Mouse (Mus musculus): ENCODE data around the gene Igfbp5.

Gene Igfbp5

DNA sequence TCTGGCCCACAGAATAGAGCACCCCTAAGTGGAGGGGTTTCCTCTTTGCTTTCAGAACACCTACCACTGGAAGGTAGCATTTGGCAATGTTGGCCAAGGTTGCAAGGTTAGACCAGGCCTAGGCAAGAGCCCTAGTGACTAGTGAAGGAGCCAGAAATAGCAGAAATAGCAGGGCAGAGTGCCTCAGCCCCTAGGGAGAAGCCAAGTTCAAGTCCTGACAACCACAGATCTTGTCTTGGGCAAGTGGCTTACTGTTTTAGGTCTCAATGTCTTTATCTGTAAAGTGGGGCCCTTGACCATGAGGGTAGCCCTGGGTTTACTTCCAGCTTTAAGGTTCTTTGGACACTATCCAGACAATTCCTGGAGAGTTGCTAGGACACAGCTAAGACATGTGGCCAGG, 5.4 kb downstream of the Igfbp5 start:
- DNase-seq (ENCODE audit: low spot score), result no peak

GRCm38 (mm10) chr1:72868429-72869215, 6.1 kb downstream of the Igfbp5 start:
- DNase-seq (ENCODE audit: low spot score), result no peak

GRCm38 (mm10) chr1:72867346-72867745, 7.3 kb downstream of the Igfbp5 start:
- DNase-seq (ENCODE audit: low spot score), result no peak

DNA sequence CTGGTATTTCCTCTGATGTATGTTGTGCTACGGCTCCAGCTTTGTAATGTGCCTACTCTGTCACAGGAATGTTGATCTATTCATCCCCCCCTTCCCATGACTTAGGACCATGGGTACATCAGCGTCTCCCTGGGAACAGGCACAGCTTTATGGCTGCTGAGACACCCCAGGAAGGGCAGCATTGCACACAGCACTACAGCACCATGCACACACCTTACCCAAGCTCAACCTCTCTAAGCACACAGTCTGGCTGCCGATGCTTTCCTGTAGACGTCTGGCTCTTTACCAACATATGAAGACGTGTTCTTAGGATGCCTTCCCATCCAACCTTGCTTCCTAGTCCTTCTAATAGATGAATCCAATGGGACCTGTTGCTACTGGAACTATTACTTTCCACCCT, 8.3 kb downstream of the Igfbp5 start:
- no peak for DNase-seq (ENCODE audit: low spot score)

GRCm38 (mm10) chr1:72865900-72866299, 8.8 kb downstream of the Igfbp5 start:
- DNase-seq (ENCODE audit: low spot score), result peak; percentile 66

GRCm38 (mm10) chr1:72864272-72864671, 10.4 kb downstream of the Igfbp5 start:
- no peak for DNase-seq (ENCODE audit: low spot score)

DNA sequence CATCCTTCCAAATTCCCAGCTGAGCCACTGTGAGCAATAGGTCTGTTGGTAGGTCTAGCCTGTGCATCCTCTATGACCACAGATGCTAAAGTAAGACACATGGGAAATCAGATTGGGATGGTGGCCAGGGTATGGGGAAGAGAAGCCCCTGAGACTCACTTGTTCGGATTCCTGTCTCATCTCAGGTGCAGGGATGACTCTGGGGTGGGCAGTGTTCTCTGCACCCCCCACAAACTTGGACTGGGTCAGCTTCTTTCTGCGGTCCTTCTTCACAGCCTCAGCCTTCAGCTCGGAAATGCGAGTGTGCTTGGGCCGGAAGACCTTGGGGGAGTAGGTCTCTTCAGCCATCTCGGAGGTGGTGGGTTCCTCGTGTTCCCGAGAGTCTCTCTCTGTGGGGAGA, 11.0 kb downstream of the Igfbp5 start:
- DNase-seq (ENCODE audit: low spot score), result no peak

DNA sequence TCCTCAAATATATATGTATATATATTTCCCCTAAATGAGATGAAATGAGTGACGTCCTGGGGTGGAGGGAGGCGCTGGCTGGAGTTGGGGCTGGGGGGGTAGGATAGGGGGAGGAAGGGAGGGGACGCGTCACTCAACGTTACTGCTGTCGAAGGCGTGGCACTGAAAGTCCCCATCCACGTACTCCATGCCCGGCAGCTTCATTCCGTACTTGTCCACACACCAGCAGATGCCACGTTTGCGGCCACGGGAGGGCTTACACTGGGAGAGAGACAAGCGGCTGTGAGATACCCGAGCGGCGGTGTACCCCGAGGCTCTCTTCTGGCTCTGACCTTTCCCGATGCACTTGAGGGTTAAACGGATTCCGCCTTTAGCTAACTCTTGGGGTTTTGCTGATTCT, 12.4 kb downstream of the Igfbp5 start:
- no peak for DNase-seq (ENCODE audit: low spot score)

- no peak for DNase-seq (ENCODE audit: low spot score)
Observed at GRCm38 (mm10) chr1:72861702-72862101, 13.0 kb downstream of the Igfbp5 start.

DNA sequence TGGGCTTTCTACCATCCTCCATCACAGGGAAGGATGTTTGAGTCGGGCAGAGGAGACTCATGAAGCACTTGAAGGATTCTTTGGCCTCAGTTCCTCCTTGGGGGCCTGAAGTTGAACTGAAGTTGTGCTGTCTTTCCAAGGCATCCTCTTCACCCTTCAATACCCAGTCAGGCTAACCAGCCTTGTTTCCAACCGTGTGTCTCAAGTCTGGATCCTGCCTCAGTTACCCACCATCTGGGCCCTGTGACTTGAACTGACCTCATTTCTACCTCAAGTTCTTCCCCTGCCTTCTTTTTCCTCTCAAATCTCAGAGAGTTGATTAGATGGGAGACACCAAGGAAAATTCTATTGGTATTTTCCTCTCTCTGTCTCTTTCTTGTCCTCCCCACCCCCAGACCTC, 14.2 kb downstream of the Igfbp5 start:
- DNase-seq (ENCODE audit: low spot score), result no peak

DNA sequence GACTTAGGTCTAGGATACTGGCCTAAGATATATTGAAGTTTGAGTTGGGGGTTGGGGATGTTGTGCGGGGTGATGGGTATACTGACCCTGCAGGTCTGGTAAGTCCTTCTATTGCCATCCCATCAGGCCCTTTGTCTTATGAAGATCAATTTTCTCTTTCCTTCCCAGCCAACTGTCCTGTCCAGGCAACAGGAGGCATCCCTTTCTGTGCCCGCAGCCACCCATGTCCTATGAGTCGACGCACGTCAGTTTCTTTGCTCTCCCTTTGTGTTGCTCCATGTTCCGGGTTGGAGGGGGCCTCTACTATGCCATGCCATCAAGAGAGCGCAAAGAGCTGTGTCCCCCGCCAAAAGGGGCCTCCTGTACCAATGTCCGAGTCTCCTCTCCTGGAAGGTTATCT, 14.7 kb downstream of the Igfbp5 start:
- no peak for DNase-seq (ENCODE audit: low spot score)

- DNase-seq (ENCODE audit: low spot score), result no peak
Observed at GRCm38 (mm10) chr1:72858874-72859273, 15.8 kb downstream of the Igfbp5 start.

DNA sequence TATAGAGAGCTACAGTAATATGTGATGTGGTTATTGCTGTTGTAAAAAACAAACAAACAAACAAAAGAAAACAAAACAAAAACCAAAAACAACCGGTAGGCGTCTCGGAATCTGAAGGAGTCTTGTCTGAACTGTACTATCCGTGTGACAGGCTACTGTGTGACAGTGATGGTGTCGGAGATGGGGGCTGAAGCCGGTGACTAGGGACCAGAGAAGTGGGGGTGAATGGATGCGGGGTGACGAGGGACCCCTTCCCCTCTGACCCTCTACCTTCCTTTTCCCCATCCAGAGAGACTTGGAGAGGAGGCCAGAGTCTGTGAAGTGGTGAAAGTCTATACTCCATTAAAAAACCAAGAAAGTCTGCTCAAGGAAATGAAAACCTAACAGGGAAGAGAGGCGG, 16.4 kb downstream of the Igfbp5 start:
- no peak for DNase-seq (ENCODE audit: low spot score)

DNA sequence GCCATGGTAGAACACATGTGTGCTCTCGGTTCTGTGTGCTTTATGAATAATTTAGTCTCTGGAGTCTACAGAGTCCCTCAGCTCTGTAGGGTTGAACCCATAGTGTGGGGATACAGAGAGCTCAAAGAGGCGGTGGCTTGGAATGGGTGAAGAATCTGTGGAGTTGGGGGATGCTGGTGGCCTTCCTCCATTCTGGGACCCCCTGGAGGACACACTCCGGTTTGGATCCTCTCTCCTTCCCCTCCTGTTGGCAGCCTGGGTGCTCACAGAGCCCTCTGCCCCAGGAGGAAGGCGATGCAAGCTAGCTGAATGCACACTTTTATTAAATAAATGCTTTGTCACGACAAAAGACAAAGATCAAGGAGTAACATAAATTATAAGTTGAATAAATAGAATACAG, 17.1 kb downstream of the Igfbp5 start:
- DNase-seq (ENCODE audit: low spot score), result no peak

DNA sequence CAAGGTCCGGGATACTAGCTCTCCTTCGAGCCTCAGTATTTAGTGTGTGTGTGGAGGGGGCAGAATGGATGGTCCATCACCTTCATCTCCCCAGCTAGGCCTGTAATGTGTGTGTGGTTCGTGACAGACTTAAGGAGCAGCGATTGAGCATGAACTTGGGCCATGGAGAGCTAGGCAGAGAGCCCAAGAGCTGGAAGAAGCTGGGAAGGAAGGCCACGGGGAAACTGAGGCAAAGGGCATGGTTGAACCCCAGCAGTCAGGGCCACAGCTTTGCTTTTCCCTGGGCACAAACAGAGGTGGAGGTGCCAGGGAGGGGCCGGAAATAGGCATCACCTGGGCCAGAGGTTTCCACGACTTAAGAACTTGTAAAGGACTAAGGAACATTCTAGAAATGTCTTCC, 17.5 kb downstream of the Igfbp5 start:
- no peak for DNase-seq (ENCODE audit: low spot score)

DNA sequence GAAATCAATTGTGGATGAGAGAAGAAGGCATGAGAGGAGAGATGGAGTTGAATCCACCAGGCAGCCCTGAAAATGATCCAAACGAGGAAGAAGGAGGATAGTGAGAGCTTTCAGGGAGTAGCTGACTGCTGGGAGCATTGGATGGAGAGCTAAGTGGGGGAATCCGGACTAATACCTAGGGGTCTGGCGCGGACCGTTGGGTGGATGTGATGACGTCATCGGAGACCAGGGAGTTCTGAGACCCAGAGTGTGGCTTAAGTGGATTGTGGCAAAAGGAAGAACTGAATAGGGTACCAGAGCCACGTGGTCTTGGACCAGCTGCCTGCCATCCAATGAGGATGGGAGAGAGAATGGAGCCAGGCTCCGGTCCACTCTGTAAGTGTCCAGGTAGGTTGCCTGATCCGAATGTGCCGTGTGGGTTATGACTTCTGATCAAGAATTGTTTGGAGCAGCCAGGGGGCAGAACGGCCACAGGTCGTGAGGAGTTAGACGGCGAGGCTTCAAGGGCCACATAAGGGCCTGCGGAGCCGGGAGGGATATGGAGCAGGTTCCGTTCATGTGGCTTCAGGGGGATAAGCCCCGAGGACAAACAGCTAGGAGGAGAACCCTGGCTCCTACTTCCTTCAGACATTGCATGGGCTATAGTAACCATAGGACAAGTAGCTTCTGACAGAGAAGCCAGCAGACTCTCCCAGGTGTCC, 18.3 kb downstream of the Igfbp5 start:
- DNase-seq (ENCODE audit: low spot score), result no peak

DNA sequence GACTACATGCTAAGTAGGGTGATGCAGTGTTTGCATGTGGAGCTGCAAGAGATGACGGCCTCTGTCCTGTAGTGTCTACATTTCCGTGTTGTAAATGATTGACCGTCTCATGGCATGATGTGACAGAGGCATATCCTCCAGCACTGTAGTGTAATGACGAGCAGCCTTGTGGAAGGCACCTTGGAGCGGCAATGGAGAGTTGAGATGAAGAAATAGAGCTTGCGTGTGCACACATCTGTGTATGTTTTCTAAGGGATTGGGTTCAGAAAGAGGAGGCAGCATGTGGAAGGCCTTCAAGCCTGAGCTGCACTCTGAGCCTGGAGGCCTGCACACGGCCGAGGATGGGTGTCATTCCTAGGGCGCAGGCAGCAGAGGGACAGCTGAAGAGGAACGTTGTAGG, 19.0 kb downstream of the Igfbp5 start:
- DNase-seq (ENCODE audit: low spot score), result no peak

GRCm38 (mm10) chr1:72854337-72855237, 20.1 kb downstream of the Igfbp5 start:
- DNase-seq (ENCODE audit: low spot score), result no peak

GRCm38 (mm10) chr1:72853759-72854158, 20.9 kb downstream of the Igfbp5 start:
- no peak for DNase-seq (ENCODE audit: low spot score)

- no peak for DNase-seq (ENCODE audit: low spot score)
Observed at GRCm38 (mm10) chr1:72849037-72849436, 25.6 kb downstream of the Igfbp5 start.

DNA sequence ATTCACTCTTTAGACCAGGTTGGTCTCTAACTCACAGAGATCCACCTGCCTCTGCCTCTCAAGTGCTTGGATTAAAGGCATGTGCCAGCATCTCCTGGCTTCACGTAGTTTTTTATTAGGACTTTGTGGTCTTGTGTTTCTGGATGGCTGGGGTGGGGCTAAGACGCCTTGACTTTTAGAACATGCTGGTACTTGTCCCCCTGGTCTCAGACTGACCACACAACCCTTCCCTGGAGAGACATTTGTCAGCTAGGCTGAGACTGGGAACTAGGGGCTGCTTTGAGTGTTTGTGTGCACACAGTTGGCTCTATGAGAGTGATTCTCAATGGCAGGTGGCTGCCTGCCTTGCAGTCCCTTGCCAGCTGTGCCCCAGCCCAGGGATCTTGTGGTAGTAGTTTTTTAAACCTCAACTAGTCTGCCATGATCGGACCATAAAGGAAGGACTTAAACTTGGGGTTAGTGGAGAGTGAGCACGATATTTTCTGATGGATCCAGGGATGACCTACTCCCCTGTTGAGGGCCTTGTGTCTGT, 26.8 kb downstream of the Igfbp5 start:
- DNase-seq (ENCODE audit: low spot score), result no peak

DNA sequence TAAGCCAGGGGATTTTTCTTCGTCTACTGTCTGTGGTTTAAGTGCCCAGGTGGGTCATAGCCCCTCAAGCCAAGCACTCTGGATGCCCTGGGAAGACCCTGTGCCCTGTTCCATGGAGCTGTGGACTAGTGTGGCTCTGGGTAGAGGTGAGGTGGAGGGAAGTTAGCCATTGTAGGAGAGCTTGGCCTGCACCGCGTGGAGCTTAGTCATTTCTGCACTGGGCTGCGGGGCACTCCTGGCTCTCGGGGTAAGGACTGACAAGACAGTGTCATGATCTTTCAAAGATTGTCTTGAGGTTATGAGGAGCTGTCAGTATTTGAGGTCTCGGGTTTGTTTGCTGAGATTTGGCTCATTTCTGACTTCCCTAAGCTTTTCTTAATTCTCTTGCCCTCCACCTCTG, 30.0 kb downstream of the Igfbp5 start:
- no peak for DNase-seq (ENCODE audit: low spot score)

All from yolk sac, embryonic 10.5 days (tissue).